ENCODE assay signal across 19 mouse cellular contexts in the genomic region with DNA sequence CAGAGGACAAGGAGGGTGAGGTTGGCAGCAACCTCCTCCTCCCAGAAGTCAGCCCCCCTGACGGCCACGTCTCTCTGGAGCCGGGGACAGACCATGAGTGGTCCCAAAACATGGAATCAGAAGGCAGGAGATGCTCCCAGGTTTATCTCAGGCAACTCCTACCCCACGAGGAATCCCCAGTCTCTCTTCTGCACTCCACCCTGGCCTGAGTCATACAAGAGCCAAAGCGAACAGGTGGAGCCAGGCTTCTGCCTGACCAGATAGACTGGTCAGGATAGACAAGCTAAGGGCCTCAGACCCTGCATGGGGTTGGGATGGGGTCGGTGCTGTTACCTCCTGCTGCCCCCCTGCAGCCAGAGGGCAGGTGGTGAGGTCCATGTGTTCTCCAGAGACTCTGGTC. TPM values are rescaled to one million over a fixed set of nuclear protein-coding genes. Genes with fewer than 3 reads are reported as not detected.
"Had no signal": no experiment of that assay in that cellular context is flagged by ENCODE, and none has a peak within 500 bp of the region (broad histone marks: within the 10 kb centered on the region; RNA-seq: fewer than 3 reads in every experiment).

No protein-coding gene starts in this region.

- H3K27ac ChIP-seq: kidney, embryonic 15.5 days; limb, embryonic 15.5 days; liver, embryonic 14.5 days; midbrain, embryonic 15.5 days had no signal

- H3K9me3 ChIP-seq: kidney, embryonic 15.5 days; limb, embryonic 15.5 days; midbrain, embryonic 15.5 days had no signal

- H3K9ac ChIP-seq: kidney, embryonic 15.5 days; limb, embryonic 15.5 days; liver, embryonic 14.5 days had no signal

- DNase-seq: left cerebral cortex, postnatal 4 days; lung, adult 18-20 months; lung, postnatal 36 days; right cerebral cortex, postnatal 14 days had no signal

- H3K27me3 ChIP-seq: midbrain, embryonic 15.5 days had no signal

- H3K36me3 ChIP-seq: kidney, embryonic 15.5 days; limb, embryonic 15.5 days; midbrain, embryonic 15.5 days had no signal

RNA-seq across cellular contexts. Expression of gene Cst6, which starts 1.3 kb away (rescaled TPM):
- total RNA-seq: megakaryocyte progenitor cell, adult 5-6 weeks had no signal

RNA-seq across cellular contexts. Expression of gene Catsper1, which starts 12.5 kb away (rescaled TPM):
- total RNA-seq: layer of hippocampus, adult 8-10 months; layer of hippocampus, postnatal 14 days; left cerebral cortex, adult 18-20 months; left cerebral cortex, postnatal 10 days; left cerebral cortex, postnatal 4 days; megakaryocyte progenitor cell, adult 5-6 weeks; monocyte, adult 5-6 weeks had no signal
- polyA plus RNA-seq: kidney, embryonic 15.5 days; large intestine, adult 2 months; limb, embryonic 15.5 days; liver, embryonic 14.5 days; lung, embryonic 16.5 days; midbrain, embryonic 15.5 days; neural tube, embryonic 14.5 days; spleen, adult 2 months; stomach, embryonic 16.5 days had no signal
